Mouse (Mus musculus): ENCODE results near the gene Eml5. TPM values are rescaled to one million over a fixed set of nuclear protein-coding genes. Genes with fewer than 3 reads are reported as not detected.

Eml5 gene
- polyA plus RNA-seq, 1 experiment = 46.6 TPM

DNA sequence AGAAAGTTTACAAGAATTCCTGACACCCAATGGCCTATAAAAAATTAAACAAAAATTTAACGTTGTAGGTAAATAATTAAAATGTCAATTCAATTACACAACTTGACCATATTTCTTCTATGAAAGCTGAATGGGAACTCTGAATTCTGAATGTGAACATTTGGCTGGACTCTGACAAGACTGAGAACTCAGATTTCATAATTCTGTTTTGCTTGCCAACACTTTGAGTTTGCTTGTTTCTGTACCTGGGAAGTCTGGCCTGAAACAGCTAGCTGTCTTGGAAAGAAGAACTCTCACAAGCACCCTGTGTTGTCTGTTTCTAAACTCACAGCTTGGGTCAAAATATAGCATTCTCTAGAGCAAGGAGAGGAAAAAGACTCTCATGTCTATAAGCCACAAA lies 67.4 kb downstream of the Eml5 start:
- Histone ChIP-seq H3K9ac (ENCODE audit: low read depth, poor library complexity, severe bottlenecking) (no peak overlapping the region), H3K27me3 (ENCODE audit: control insufficient read depth, insufficient read depth, low read length, poor library complexity, severe bottlenecking) (no peaks in the 10 kb centered on the region), H3K9me3 (replicated peaks; ENCODE audit: control insufficient read depth, insufficient read depth, low read length, poor library complexity, severe bottlenecking) (no peaks in the 10 kb centered on the region), H3K4me3 (ENCODE audit: low read depth, low read length) (no peak overlapping the region), H3K27ac (ENCODE audit: insufficient read depth, low read length) (no peak overlapping the region), H3K4me1 (ENCODE audit: control insufficient read depth, insufficient read depth, low read length) (no peaks in the 10 kb centered on the region), H3K36me3 (ENCODE audit: control insufficient read depth, insufficient read depth, low read length, poor library complexity, severe bottlenecking) (no peaks in the 10 kb centered on the region)
- TF ChIP-seq POLR2A (IDR thresholded peaks at IDR 0.05; ENCODE audit: insufficient read depth, low read length) (no peak), EP300 (IDR thresholded peaks at IDR 0.05; ENCODE audit: insufficient read depth, low read depth, low read length) (no peak), CTCF (IDR thresholded peaks at IDR 0.05; ENCODE audit: low read depth, low read length) (no peak)

DNA sequence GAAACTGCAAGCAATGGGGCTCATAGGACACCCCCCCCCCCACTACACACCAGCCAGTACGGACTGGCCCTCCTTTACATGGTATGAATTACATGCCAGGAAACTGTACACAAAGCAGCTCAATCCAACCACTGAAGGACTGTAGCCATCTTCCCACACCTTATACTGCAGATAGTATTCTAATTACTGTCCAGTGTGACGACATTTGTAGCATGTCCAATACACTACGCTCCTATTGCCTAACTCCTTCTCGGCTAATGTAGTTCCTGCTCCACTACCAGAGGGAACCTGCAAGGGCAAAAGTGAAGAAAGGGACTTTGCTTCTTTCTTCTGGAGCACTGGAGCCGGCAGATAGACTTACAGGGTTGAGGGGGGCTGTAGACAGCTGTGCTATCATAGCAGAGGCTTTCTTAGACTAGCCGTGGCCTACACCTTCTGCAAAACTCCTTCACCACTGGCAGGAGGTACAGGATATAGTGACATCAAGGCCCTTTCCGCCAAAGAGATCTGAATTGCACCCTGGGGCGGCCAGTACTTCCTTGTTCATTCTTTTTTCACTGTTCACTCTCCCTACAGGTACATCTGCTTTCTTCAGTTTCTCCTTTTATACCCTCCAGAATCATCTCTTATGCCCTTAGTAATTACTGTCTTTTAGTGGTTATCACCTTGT lies 68.2 kb downstream of the Eml5 start:
- Histone ChIP-seq H3K27me3 (ENCODE audit: control insufficient read depth, insufficient read depth, low read length, poor library complexity, severe bottlenecking) (no peaks in the 10 kb centered on the region), H3K4me3 (ENCODE audit: low read depth, low read length) (no peak overlapping the region), H3K27ac (ENCODE audit: insufficient read depth, low read length) (no peak overlapping the region), H3K9me3 (replicated peaks; ENCODE audit: control insufficient read depth, insufficient read depth, low read length, poor library complexity, severe bottlenecking) (no peaks in the 10 kb centered on the region), H3K4me1 (ENCODE audit: control insufficient read depth, insufficient read depth, low read length) (no peaks in the 10 kb centered on the region), H3K36me3 (ENCODE audit: control insufficient read depth, insufficient read depth, low read length, poor library complexity, severe bottlenecking) (no peaks in the 10 kb centered on the region), H3K9ac (ENCODE audit: low read depth, poor library complexity, severe bottlenecking) (no peak overlapping the region)
- no peak for TF ChIP-seq POLR2A (IDR thresholded peaks at IDR 0.05; ENCODE audit: insufficient read depth, low read length)
- no peak for TF ChIP-seq CTCF (IDR thresholded peaks at IDR 0.05; ENCODE audit: low read depth, low read length)
- no peak for TF ChIP-seq EP300 (IDR thresholded peaks at IDR 0.05; ENCODE audit: insufficient read depth, low read depth, low read length)

DNA sequence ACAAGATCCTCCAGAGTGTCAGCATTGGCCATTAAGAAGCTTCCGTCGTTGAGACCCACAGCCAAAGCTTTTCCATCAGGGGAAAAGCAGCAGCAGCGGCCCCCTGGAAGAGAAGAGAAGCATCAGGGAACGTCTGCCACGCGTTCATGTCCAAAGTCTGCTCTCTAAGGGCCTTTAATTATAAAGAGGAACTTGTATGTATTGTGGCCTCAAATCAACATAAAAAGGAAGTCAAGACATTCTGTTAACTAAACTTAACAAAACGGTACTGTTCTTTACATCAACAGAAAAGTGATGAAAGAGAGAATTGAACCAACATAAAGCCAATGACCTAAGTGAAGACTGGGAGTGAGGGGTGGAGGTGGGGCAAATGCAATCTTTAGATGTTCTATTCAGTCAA lies 70.2 kb downstream of the Eml5 start:
- no peak overlapping the region for H3K4me3 ChIP-seq (ENCODE audit: low read depth, low read length)
- H3K36me3 ChIP-seq (ENCODE audit: control insufficient read depth, insufficient read depth, low read length, poor library complexity, severe bottlenecking) = no peaks in the 10 kb centered on the region
- no peaks in the 10 kb centered on the region for H3K27me3 ChIP-seq (ENCODE audit: control insufficient read depth, insufficient read depth, low read length, poor library complexity, severe bottlenecking)

DNA sequence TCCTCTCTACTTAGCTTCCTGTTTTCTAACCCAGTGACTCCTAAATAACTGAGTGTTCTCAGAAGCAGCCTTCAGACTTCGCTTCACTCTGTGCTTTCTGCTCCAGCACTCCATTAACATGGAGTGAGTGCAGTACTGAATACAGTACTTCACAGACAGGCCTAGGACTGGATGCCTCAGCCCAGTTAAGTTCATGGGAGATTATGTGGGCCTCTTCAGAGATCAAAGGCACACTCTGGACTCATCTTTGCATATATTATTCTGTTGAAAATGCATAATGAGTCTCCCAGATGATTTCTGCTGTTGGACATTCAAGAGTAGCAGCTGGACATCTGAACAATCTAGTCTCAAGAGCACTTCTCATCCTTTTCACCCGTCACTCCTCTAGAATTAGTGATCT lies 80.5 kb downstream of the Eml5 start:
- H3K27me3 ChIP-seq (ENCODE audit: control insufficient read depth, insufficient read depth, low read length, poor library complexity, severe bottlenecking) = no peaks in the 10 kb centered on the region
- no peaks in the 10 kb centered on the region for H3K9me3 ChIP-seq (replicated peaks; ENCODE audit: control insufficient read depth, insufficient read depth, low read length, poor library complexity, severe bottlenecking)
- no peak overlapping the region for H3K4me3 ChIP-seq (ENCODE audit: low read depth, low read length)
- H3K27ac ChIP-seq (ENCODE audit: insufficient read depth, low read length) = no peak overlapping the region
- no peak overlapping the region for H3K9ac ChIP-seq (ENCODE audit: low read depth, poor library complexity, severe bottlenecking)
- H3K4me1 ChIP-seq (ENCODE audit: control insufficient read depth, insufficient read depth, low read length) = no peaks in the 10 kb centered on the region
- H3K36me3 ChIP-seq (ENCODE audit: control insufficient read depth, insufficient read depth, low read length, poor library complexity, severe bottlenecking) = no peaks in the 10 kb centered on the region
- TF ChIP-seq EP300 (IDR thresholded peaks at IDR 0.05; ENCODE audit: insufficient read depth, low read depth, low read length) (no peak), CTCF (IDR thresholded peaks at IDR 0.05; ENCODE audit: low read depth, low read length) (no peak)

More for the DNA sequence above, 70.2 kb downstream of the Eml5 start:
- H3K27ac ChIP-seq (ENCODE audit: insufficient read depth, low read length) = no peak overlapping the region
- TF ChIP-seq EP300 (IDR thresholded peaks at IDR 0.05; ENCODE audit: insufficient read depth, low read depth, low read length) (no peak), CTCF (IDR thresholded peaks at IDR 0.05; ENCODE audit: low read depth, low read length) (no peak), POLR2A (IDR thresholded peaks at IDR 0.05; ENCODE audit: insufficient read depth, low read length) (no peak)
- H3K4me1 ChIP-seq (ENCODE audit: control insufficient read depth, insufficient read depth, low read length) = no peaks in the 10 kb centered on the region
- no peak overlapping the region for H3K9ac ChIP-seq (ENCODE audit: low read depth, poor library complexity, severe bottlenecking)
- H3K9me3 ChIP-seq (replicated peaks; ENCODE audit: control insufficient read depth, insufficient read depth, low read length, poor library complexity, severe bottlenecking) = no peaks in the 10 kb centered on the region

DNA sequence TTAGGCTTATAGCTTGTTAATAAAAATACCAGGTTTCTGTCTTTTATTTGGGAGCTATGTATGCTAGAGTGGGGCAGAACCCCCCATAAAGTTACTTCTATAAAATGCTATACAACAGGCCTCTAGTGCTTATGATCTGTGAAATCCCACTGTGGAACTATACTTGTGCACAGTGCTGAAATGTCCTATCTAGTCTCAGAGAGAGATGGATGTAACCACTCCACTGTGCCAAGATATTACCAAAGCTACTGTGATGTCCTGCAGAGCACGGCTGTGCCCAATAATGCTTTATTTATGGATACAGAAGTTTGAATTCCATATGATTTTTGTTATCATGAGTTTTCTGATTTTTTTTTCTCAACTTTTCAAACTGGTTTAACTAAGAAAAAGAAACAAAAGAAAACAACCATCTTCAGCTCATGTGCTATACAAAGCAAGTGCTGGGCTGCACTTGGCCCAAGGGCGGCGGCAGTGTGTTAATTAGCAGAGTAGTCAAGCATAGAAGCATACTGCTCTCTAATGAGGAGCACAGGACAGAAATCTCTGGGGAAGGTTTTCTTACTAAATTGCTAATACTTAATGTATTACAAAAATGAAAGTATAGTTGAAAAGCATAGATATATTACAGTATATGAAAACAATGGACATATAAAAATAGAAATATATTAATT lies 97.1 kb downstream of the Eml5 start:
- Histone ChIP-seq H3K27ac (ENCODE audit: insufficient read depth, low read length) (no peak overlapping the region), H3K9ac (ENCODE audit: low read depth, poor library complexity, severe bottlenecking) (no peak overlapping the region), H3K4me1 (ENCODE audit: control insufficient read depth, insufficient read depth, low read length) (no peaks in the 10 kb centered on the region), H3K4me3 (ENCODE audit: low read depth, low read length) (no peak overlapping the region), H3K27me3 (ENCODE audit: control insufficient read depth, insufficient read depth, low read length, poor library complexity, severe bottlenecking) (no peaks in the 10 kb centered on the region), H3K9me3 (replicated peaks; ENCODE audit: control insufficient read depth, insufficient read depth, low read length, poor library complexity, severe bottlenecking) (no peaks in the 10 kb centered on the region), H3K36me3 (ENCODE audit: control insufficient read depth, insufficient read depth, low read length, poor library complexity, severe bottlenecking) (no peaks in the 10 kb centered on the region)
- TF ChIP-seq EP300 (IDR thresholded peaks at IDR 0.05; ENCODE audit: insufficient read depth, low read depth, low read length) = no peak

DNA sequence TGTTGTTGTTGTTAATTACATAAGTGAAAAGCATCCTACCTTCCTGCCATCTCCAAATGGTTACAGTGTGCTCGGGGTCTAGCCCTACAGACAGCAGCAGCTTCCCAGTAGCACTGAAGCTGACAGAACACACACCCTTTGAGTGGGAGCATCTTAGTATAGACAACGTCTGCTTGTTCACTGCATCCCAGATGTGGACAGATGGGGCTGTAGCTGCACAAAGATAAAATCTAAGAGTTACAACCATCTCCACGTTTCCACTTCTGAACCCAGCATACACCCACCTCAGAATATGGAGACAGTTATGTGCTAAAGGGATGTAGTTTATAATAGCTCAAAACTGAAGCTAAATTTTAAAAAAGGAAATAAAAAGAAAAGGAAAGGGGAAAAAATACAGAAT lies 99.0 kb downstream of the Eml5 start:
- Histone ChIP-seq H3K27ac (ENCODE audit: insufficient read depth, low read length) (no peak overlapping the region), H3K36me3 (ENCODE audit: control insufficient read depth, insufficient read depth, low read length, poor library complexity, severe bottlenecking) (peaks cover 6% of the 10 kb centered on the region; the same call in 1 of the 2 replicates), H3K9ac (ENCODE audit: low read depth, poor library complexity, severe bottlenecking) (no peak overlapping the region), H3K9me3 (replicated peaks; ENCODE audit: control insufficient read depth, insufficient read depth, low read length, poor library complexity, severe bottlenecking) (no peaks in the 10 kb centered on the region), H3K4me3 (ENCODE audit: low read depth, low read length) (no peak overlapping the region), H3K27me3 (ENCODE audit: control insufficient read depth, insufficient read depth, low read length, poor library complexity, severe bottlenecking) (no peaks in the 10 kb centered on the region), H3K4me1 (ENCODE audit: control insufficient read depth, insufficient read depth, low read length) (no peaks in the 10 kb centered on the region)
- TF ChIP-seq POLR2A (IDR thresholded peaks at IDR 0.05; ENCODE audit: insufficient read depth, low read length) (no peak), CTCF (IDR thresholded peaks at IDR 0.05; ENCODE audit: low read depth, low read length) (no peak), EP300 (IDR thresholded peaks at IDR 0.05; ENCODE audit: insufficient read depth, low read depth, low read length) (no peak)

All from ES-Bruce4 (cell line).